Mouse (Mus musculus): Measurements from ENCODE around the gene Lcor. TPM values are rescaled to one million over a fixed set of nuclear protein-coding genes. Genes with fewer than 3 reads are reported as not detected.

The Lcor gene
- polyA plus RNA-seq, 1 experiment: 3.4 TPM

DNA sequence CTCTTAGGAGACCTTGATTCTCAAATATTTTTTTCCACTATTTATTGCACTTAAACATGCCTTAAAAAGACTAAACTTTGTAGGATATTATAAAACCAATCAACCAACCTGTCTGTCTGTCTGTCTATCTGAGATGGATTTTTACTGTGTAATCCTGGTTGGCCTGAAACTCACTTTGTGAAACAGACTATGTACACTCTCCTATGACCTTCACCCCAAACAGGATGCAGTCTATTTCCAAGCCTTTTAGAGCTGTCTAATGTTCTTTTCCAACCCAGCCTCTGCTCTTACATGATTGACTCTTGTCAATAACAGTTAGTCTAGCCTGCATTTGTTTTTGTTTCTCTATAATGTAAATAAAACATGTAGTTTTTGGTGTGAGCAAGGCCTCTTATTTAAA is 13.6 kb downstream of the Lcor start:
- no peak overlapping the region for H3K4me3 ChIP-seq (ENCODE audit: insufficient read depth, low read depth, low read length)
- H3K27ac ChIP-seq (replicated peaks; ENCODE audit: low read depth, low read length): no peak overlapping the region
- H3K4me1 ChIP-seq (ENCODE audit: control insufficient read depth, insufficient read depth, insufficient read length, low read length): peaks cover 2% of the 10 kb centered on the region

DNA sequence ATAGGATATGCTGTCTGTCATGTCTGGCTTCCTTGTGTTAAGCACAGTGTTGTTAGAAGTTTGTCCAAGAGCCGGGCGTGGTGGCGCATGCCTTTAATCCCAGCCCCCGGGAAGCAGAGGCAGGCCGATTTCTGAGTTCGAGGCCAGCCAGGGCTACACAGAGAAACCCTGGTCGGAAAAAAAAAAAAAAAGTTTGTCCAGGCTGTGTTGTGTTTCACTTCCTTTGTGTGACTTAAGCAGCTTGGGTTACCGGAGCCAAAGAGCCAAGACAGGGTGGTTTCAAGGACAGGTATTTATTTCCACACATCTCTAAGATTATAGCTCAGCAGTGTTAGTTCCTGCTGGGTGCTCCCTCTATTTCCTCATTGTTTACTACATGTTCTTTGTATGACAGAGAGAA is 25.4 kb downstream of the Lcor start:
- no peaks in the 10 kb centered on the region for H3K4me1 ChIP-seq (ENCODE audit: control insufficient read depth, insufficient read depth, insufficient read length, low read length)
- no peak overlapping the region for H3K27ac ChIP-seq (replicated peaks; ENCODE audit: low read depth, low read length)
- no peak overlapping the region for H3K4me3 ChIP-seq (ENCODE audit: insufficient read depth, low read depth, low read length)

DNA sequence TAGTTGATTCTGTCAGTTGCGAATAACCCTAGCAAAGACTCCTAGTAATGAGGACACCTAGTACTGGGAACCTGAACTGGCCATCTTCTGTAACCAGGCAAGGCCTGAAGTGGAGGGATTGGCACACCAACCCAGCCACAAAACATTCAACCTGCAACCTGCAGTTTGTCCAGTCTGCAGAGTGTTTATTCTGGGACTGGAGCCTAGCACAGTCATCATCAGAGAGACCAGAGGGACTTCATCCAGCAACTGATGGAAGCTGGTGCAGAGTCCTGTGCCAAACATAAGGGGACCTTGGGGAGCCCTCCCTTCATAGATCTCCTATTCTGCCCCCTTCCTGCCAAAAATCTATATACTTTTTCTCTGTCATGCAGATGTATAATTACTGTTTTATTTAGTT is 32.4 kb downstream of the Lcor start:
- Histone ChIP-seq H3K4me1 (ENCODE audit: control insufficient read depth, insufficient read depth, insufficient read length, low read length) (peaks cover 5% of the 10 kb centered on the region; the same call in 1 of the 2 replicates), H3K4me3 (ENCODE audit: insufficient read depth, low read depth, low read length) (no peak overlapping the region), H3K27ac (replicated peaks; ENCODE audit: low read depth, low read length) (no peak overlapping the region)

DNA sequence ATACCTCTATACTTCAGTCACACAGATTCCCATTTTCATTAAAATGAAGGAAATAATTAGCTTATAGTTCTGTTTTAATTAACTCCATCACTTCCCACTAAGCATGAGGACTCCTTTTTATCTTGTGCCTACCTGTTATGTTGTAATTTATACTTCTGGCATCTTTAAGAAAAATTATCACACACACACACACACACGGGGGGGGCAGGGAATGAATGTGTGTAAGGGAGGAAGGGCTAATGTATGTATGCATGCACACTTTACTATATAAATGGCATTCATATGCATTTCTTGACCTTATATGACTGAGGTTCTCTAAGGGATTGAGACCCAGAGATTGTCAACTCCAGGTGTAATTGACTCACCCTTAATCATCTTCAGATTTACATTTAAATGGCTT is 33.1 kb downstream of the Lcor start:
- Histone ChIP-seq H3K27ac (replicated peaks; ENCODE audit: low read depth, low read length) (no peak overlapping the region), H3K4me3 (ENCODE audit: insufficient read depth, low read depth, low read length) (no peak overlapping the region), H3K4me1 (ENCODE audit: control insufficient read depth, insufficient read depth, insufficient read length, low read length) (peaks cover 5% of the 10 kb centered on the region; the same call in 1 of the 2 replicates)

DNA sequence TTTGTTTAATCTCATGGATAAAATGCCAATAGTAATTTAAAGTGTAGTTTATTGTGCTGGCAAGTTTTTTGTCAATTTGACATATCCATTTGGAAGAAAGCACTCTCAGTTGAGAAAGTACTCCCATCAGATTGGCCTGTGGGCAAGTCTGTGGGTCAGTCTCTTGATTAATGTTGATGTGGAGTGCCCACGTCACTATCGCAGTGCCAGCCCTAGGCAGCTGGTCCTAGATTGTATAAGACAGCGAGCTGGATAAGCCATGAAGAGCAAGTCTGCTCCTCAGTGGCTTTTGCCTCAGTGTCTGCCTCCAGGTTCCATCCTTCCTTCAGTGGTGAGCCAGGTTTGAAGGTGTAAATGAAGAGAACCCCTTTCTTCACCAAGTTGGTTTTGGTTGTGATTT is 34.6 kb downstream of the Lcor start:
- Histone ChIP-seq H3K27ac (replicated peaks; ENCODE audit: low read depth, low read length) (no peak overlapping the region), H3K4me1 (ENCODE audit: control insufficient read depth, insufficient read depth, insufficient read length, low read length) (peaks cover 5% of the 10 kb centered on the region; the same call in 1 of the 2 replicates), H3K4me3 (ENCODE audit: insufficient read depth, low read depth, low read length) (no peak overlapping the region)

DNA sequence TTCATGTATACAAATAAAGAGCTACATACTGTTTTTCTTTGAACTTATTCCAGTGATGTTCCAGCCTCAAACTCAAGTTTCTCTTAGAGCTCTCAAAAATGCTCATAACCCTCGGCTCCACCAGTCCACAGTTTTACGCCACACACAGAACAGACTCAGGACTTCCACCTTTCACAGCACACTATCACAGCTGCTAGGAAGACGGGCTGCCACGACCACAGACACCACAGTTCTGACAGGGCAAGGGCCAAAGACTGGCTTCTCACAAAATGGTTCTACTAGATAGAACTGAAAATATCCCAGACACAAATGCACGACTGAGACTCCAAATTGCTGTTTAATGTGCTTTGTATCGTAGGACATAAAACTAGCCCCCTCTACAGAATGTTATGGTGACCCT is 36.7 kb downstream of the Lcor start:
- Histone ChIP-seq H3K27ac (replicated peaks; ENCODE audit: low read depth, low read length) (no peak overlapping the region), H3K4me3 (ENCODE audit: insufficient read depth, low read depth, low read length) (no peak overlapping the region), H3K4me1 (ENCODE audit: control insufficient read depth, insufficient read depth, insufficient read length, low read length) (peaks cover 8% of the 10 kb centered on the region; the same call in 1 of the 2 replicates)

DNA sequence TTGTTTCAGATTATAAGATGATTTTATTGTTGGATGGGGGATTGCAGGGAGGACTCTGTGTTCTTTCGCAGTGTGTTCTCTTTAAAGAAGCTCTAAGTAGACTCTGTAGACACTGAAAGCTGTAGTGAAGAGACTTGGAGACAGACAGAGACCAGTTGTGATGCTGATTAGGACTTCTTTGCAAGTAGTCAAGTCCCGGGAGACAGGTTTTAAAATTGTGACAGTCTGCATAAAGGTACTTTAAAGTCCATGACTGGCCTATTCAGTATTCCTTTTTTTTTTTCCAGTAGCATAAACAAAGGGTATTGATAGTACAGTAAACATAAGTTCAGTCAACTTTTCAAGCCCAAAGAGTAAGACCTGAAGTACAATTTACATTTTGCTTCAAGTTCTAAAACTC is 39.8 kb downstream of the Lcor start:
- Histone ChIP-seq H3K4me1 (ENCODE audit: control insufficient read depth, insufficient read depth, insufficient read length, low read length) (peaks cover 7% of the 10 kb centered on the region; the same call in 1 of the 2 replicates), H3K4me3 (ENCODE audit: insufficient read depth, low read depth, low read length) (no peak overlapping the region), H3K27ac (replicated peaks; ENCODE audit: low read depth, low read length) (no peak overlapping the region)

DNA sequence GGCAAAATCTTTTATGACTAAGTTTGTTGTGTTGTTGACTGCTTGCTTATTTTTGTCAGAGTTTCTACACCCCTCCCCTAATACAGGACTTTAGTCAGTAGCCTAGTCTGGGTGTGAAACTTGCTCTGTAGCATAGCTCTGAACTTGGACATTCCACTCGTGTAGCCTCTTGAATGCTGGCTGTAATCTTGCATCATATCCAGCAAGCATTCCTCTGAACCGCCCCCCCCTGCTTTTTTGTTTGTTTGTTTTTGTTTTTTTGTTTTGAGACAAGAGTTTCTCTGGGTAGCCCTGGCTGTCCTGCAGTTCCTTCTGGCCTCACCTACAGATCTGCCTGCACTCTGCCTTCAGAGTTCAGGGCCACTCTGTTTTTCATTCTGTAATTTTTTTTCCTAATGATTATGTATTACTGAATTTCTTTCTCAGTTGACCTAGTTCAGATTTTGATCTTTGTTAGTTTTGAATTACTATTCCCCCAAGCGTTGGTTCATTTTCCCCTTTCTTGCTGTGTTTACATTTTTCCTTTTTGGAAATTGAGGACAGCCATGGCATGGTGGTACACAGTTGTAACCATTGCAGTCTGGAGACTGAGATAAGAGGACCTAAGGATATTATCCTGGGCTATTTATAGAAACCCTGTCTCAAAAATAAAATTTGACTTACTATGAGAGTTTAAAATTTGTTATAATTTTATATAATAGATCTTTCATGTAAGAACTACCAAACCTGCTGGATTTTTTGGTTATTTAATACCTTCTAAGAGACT is 41.5 kb downstream of the Lcor start:
- no peak overlapping the region for H3K4me3 ChIP-seq (ENCODE audit: insufficient read depth, low read depth, low read length)
- H3K27ac ChIP-seq (replicated peaks; ENCODE audit: low read depth, low read length): no peak overlapping the region
- H3K4me1 ChIP-seq (ENCODE audit: control insufficient read depth, insufficient read depth, insufficient read length, low read length): peaks cover 7% of the 10 kb centered on the region; the same call in 1 of the 2 replicates

DNA sequence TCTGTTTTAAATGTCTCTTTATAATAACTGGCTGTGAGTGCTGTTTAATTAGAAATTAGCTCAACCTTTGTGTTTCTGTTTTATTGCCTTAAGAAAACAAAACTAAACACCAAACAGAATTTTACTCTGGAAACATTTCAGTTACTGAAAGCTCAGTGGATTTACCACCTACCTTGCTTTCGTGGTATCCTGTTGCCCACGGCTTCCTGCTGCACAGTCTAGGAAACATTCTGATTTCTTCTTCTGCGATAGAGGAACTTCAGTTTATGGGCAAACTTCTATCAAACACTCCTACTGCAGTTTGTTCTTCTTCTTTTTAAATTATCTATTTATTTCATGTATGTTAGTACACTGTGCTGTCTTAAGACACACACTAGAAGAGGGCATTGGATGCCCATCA is 46.7 kb downstream of the Lcor start:
- H3K27ac ChIP-seq (replicated peaks; ENCODE audit: low read depth, low read length): no peak overlapping the region
- H3K4me3 ChIP-seq (ENCODE audit: insufficient read depth, low read depth, low read length): no peak overlapping the region
- no peaks in the 10 kb centered on the region for H3K4me1 ChIP-seq (ENCODE audit: control insufficient read depth, insufficient read depth, insufficient read length, low read length)

DNA sequence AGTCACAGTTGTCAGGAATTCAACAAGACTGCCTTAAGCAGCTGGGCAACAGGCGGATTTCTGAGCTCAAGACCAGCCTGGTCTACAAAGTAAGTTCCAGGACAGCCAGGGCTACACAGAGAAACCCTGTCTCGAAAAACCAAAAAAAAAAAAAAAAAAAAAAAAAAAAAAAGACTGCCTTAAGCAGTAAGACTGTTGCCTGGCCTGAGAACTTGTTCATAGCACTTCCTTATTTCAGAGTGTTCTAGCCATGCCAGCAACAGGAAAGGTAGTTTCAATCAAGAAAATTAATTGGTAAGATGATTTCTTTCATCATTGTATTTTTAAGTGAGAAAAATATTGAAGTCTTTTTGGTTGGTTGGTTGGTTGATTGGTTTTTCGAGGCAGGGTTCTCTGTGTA is 51.6 kb downstream of the Lcor start:
- H3K27ac ChIP-seq (replicated peaks; ENCODE audit: low read depth, low read length): no peak overlapping the region
- H3K4me3 ChIP-seq (ENCODE audit: insufficient read depth, low read depth, low read length): no peak overlapping the region
- H3K4me1 ChIP-seq (ENCODE audit: control insufficient read depth, insufficient read depth, insufficient read length, low read length): no peaks in the 10 kb centered on the region

DNA sequence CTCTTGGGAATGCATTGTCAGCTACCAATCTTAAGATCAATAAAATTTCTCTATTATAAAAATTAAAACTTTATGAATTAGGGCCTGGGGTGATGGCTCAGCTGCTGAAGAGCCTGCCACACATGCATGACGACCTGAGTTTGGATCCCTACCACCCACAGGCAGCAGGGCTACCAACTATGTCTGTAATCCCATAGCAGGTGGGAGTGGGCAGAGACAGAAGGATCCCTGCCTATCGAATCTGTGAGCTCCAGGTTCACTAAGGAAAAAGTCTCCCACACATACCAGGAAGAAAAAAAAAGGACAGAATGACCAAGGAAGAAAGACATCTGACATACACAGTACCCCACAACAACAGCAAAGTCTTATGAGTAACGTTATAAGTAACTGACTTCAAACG is 74.5 kb downstream of the Lcor start:
- Histone ChIP-seq H3K27ac (replicated peaks; ENCODE audit: low read depth, low read length) (no peak overlapping the region), H3K4me3 (ENCODE audit: insufficient read depth, low read depth, low read length) (no peak overlapping the region), H3K4me1 (ENCODE audit: control insufficient read depth, insufficient read depth, insufficient read length, low read length) (no peaks in the 10 kb centered on the region)

DNA sequence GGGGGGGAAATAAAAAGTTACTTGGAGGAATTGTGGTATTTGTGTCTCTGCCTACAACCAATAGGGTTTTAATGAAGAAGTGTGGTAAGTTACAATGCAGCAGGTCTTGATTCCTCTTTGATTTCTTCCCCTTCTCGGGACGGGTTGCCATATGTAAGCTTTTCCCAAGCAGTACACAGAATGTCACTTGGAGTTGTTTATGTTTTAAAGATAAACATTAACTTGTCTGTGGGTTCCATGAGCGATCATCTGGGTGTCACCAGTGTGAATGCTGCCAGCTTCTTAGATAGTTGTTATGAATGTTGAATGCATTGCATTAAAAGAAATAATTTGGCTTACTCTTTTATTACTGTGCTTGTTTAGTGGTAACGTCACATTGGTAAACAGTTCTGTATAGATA is 75.1 kb downstream of the Lcor start:
- Histone ChIP-seq H3K27ac (replicated peaks; ENCODE audit: low read depth, low read length) (no peak overlapping the region), H3K4me3 (ENCODE audit: insufficient read depth, low read depth, low read length) (no peak overlapping the region), H3K4me1 (ENCODE audit: control insufficient read depth, insufficient read depth, insufficient read length, low read length) (no peaks in the 10 kb centered on the region)

DNA sequence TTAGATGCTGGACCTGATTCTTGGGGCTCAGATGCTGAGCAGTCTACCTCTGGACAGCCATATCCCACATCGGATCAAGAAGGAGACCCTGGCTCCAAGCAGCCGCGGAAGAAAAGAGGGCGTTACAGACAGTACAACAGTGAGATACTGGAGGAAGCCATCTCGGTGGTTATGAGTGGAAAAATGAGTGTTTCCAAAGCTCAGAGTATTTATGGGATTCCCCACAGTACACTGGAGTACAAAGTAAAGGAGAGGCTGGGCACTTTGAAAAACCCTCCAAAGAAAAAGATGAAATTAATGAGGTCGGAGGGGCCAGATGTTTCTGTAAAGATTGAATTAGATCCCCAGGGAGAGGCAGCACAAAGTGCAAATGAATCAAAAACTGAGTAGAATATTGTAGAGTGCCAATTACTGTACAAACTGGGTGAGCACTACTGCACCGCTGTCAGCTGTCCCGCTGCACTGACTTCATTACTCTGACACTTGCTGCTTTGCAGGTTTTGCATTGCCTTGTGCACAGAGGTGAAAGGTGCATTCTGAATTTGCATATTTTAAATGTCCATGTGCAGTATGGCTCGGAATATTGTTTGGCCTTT is 76.6 kb downstream of the Lcor start:
- Histone ChIP-seq H3K27ac (replicated peaks; ENCODE audit: low read depth, low read length) (no peak overlapping the region), H3K4me1 (ENCODE audit: control insufficient read depth, insufficient read depth, insufficient read length, low read length) (no peaks in the 10 kb centered on the region), H3K4me3 (ENCODE audit: insufficient read depth, low read depth, low read length) (no peak overlapping the region)

DNA sequence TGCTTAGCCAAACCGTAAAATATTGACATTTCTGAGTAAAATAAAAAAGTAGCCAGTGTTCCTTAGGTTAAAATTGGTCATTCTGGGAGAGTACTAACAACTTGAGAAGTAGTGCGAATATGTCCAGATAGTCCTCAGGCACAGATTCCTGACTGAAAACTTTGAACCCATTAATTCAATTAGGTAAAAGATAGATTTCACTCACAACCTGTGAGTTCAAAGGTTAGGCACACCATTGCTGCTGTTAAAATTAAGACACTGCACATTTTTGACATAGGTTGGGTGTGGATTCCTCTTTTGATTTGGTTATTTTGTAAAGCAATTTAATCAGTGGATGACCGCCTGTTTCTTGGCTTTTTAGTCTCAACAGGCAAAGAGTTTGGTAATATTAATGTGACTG is 78.4 kb downstream of the Lcor start:
- Histone ChIP-seq H3K4me3 (ENCODE audit: insufficient read depth, low read depth, low read length) (no peak overlapping the region), H3K4me1 (ENCODE audit: control insufficient read depth, insufficient read depth, insufficient read length, low read length) (no peaks in the 10 kb centered on the region), H3K27ac (replicated peaks; ENCODE audit: low read depth, low read length) (no peak overlapping the region)

DNA sequence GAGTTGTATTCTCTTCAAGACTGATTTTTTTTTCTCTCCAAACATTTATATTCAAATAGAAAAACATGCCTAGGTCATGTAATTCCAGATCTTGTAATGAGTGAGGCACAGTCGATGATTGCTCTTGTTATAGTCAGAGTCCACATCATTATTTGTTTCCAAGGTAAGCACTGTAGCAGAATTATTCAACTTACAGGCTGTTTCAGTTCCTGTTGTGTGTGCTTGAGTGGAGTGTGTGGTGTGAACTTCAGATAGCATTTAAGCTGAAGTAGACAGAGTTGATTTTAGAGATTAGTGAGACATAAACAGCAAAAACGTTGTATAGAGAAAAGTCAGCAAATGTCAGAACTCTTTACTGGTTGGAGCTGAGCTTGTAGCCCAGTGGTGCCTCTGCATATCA is 86.4 kb downstream of the Lcor start:
- Histone ChIP-seq H3K4me3 (ENCODE audit: insufficient read depth, low read depth, low read length) (no peak overlapping the region), H3K4me1 (ENCODE audit: control insufficient read depth, insufficient read depth, insufficient read length, low read length) (no peaks in the 10 kb centered on the region), H3K27ac (replicated peaks; ENCODE audit: low read depth, low read length) (no peak overlapping the region)

DNA sequence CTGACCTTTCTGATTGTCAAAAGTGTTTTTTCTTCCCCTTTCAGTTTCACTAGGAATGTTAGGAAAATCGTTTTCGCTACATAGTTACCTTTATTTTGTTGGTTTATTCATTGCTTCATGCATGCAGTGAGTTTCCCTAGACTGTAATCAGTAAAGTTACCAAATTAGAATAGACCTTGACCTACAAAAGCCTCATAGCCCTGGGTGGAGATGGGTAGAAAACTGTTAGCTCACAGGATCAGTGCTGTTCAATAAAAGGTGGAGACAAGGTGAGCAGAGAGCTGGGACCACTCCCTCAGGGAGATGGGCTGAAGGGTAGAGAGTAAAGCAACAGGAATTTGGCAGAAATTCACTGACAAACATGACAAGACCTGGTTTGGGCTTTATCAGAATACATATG is 91.3 kb downstream of the Lcor start:
- Histone ChIP-seq H3K4me1 (ENCODE audit: control insufficient read depth, insufficient read depth, insufficient read length, low read length) (no peaks in the 10 kb centered on the region), H3K27ac (replicated peaks; ENCODE audit: low read depth, low read length) (no peak overlapping the region), H3K4me3 (ENCODE audit: insufficient read depth, low read depth, low read length) (no peak overlapping the region)
